Mouse (Mus musculus) gastrocnemius, adult 8-10 months (tissue): Measurements from ENCODE around the gene Gm3409. TPM values are rescaled to one million over a fixed set of nuclear protein-coding genes. Genes with fewer than 3 reads are reported as not detected.

Source experiments
- total RNA-seq, 4 experiments: library from RNA; stranded (reverse); gene quantifications; 2 replicates each; pipeline ENCODE4 v1.2.4; 2022

Gene Gm3409
- total RNA-seq, 4 experiments from 2014 or later, result not detected

Other genes starting within 250 kb of the Gm3409 start
- under 1 TPM; 0.46 to 0.74 (median 0.59) TPM for gene Wasf3, start 152.7 kb upstream of the Gm3409 start, total RNA-seq
- not detected for gene Gm6408, start 55.7 kb upstream of the Gm3409 start, total RNA-seq
- gene Gm6370, start 46.3 kb upstream of the Gm3409 start, total RNA-seq, result not detected
- gene 4930449I24Rik, start 35.2 kb upstream of the Gm3409 start, total RNA-seq, result not detected
- not detected for gene Gm3402, start 23.5 kb upstream of the Gm3409 start, total RNA-seq
- not detected for gene Gm3404, start 11.8 kb upstream of the Gm3409 start, total RNA-seq
- not detected for gene Gm3415, start 18.5 kb downstream of the Gm3409 start, total RNA-seq
- gene Gpr12, start 47.6 kb downstream of the Gm3409 start, total RNA-seq, result not detected